Mouse (Mus musculus): ENCODE results near the gene Tmsb10. TPM values are rescaled to one million over a fixed set of nuclear protein-coding genes. Genes with fewer than 3 reads are reported as not detected.

Gene Tmsb10
- polyA plus RNA-seq, 1 experiment: 568 TPM

DNA sequence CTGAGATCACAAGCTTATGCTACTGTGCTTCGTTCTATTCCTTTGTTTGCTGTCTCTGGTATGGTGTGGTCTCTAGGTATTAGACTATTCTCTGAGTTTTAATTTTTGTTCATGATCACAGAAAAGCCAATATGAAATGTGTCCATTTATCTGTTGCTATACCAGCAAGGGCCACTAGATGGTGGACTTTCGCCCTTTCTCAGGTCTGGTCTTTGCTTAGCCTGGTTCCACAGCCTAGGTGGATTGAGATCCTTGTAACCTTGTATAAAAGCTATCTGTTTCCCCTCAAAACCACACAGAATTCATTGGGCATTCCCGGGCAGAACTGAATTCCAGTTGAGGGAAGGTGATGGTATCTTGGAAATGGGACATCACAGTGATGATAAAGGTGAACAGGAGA is 18.1 kb downstream of the Tmsb10 start:
- H3K4me1 ChIP-seq (ENCODE audit: control insufficient read depth, insufficient read depth, low read length): no peaks in the 10 kb centered on the region
- no peak for TF ChIP-seq POLR2A (IDR thresholded peaks at IDR 0.05; ENCODE audit: extremely low read depth, insufficient read depth, low read length)
- peak; percentile 92 for TF ChIP-seq CTCF (IDR thresholded peaks at IDR 0.05; ENCODE audit: extremely low read depth, insufficient read depth, low read length)
- H3K4me3 ChIP-seq (ENCODE audit: insufficient read depth, low read length): no peak overlapping the region
- H3K27ac ChIP-seq (ENCODE audit: insufficient read depth, low read length): no peak overlapping the region

DNA sequence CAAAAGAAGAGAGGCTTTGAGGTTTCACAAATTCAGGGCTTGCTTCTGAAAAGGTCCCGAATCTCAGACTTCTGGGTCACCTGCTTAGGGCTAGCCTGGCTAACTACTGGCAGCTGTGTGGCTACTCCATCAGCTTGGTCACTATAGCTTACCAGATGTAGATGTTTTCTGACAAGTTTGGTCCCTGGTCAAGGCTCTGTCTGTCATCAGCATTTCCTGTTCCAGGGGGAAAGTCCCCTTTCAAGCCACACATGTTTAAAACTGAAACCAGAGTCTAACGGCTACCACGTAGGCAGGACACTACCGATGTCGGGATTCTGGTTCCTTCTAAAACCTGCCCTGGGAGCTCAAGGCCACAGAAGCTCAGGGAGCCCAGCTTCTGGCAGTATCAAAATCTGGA is 20.7 kb downstream of the Tmsb10 start:
- no peak for TF ChIP-seq POLR2A (IDR thresholded peaks at IDR 0.05; ENCODE audit: extremely low read depth, insufficient read depth, low read length)
- TF ChIP-seq CTCF (IDR thresholded peaks at IDR 0.05; ENCODE audit: extremely low read depth, insufficient read depth, low read length): no peak
- no peak overlapping the region for H3K4me3 ChIP-seq (ENCODE audit: insufficient read depth, low read length)
- no peaks in the 10 kb centered on the region for H3K4me1 ChIP-seq (ENCODE audit: control insufficient read depth, insufficient read depth, low read length)
- H3K27ac ChIP-seq (ENCODE audit: insufficient read depth, low read length): no peak overlapping the region

DNA sequence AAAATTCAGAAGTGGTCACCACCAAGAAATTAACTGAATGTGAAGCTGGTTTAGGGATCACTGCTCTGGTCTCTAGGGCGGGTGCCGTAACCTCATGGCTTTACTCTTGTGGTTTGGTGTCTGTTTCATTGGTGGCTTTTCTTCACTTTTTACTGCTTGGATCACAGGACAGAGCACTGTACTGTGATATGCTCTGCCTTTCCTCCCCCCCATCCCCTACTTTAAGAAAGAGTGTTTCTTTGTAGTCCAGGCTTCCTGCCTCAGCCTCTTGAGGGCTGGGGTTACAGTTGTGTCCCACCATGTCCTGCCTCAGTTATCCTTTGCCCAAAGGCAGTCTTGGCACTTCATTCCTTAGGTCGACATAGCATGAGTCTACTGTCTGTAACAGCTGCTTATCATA is 21.1 kb downstream of the Tmsb10 start:
- TF ChIP-seq CTCF (IDR thresholded peaks at IDR 0.05; ENCODE audit: extremely low read depth, insufficient read depth, low read length) (no peak), POLR2A (IDR thresholded peaks at IDR 0.05; ENCODE audit: extremely low read depth, insufficient read depth, low read length) (no peak)
- Histone ChIP-seq H3K4me1 (ENCODE audit: control insufficient read depth, insufficient read depth, low read length) (no peaks in the 10 kb centered on the region), H3K27ac (ENCODE audit: insufficient read depth, low read length) (no peak overlapping the region), H3K4me3 (ENCODE audit: insufficient read depth, low read length) (no peak overlapping the region)

DNA sequence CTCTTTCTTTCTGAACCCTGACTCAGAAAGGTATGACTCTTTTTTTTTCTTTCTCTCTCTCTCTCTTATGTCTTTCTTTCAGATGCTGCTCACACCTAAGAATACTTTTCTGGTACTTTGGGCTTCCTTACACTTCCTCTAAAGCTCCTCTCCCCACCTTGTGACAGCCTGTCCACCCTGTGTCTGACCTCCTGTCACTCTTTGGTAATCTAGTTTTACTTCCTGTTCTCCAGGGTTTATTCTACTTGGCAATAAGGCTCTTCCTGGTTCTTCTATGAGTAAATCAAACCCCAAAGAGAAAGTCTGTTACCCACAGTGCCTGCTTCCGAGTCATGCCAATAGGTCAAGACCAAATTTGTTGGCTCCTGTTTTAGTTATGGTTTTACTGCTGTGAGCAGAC is 25.6 kb downstream of the Tmsb10 start:
- H3K4me1 ChIP-seq (ENCODE audit: control insufficient read depth, insufficient read depth, low read length): no peaks in the 10 kb centered on the region
- H3K4me3 ChIP-seq (ENCODE audit: insufficient read depth, low read length): no peak overlapping the region
- no peak overlapping the region for H3K27ac ChIP-seq (ENCODE audit: insufficient read depth, low read length)
- TF ChIP-seq CTCF (IDR thresholded peaks at IDR 0.05; ENCODE audit: extremely low read depth, insufficient read depth, low read length) (no peak), POLR2A (IDR thresholded peaks at IDR 0.05; ENCODE audit: extremely low read depth, insufficient read depth, low read length) (no peak)

- no peak for TF ChIP-seq POLR2A (IDR thresholded peaks at IDR 0.05; ENCODE audit: extremely low read depth, insufficient read depth, low read length)
- TF ChIP-seq CTCF (IDR thresholded peaks at IDR 0.05; ENCODE audit: extremely low read depth, insufficient read depth, low read length): no peak
- Histone ChIP-seq H3K27ac (ENCODE audit: insufficient read depth, low read length) (no peak overlapping the region), H3K4me3 (ENCODE audit: insufficient read depth, low read length) (no peak overlapping the region), H3K4me1 (ENCODE audit: control insufficient read depth, insufficient read depth, low read length) (no peaks in the 10 kb centered on the region)
Measured at GRCm38 (mm10) chr6:72931533-72931932, 27.0 kb downstream of the Tmsb10 start.

GRCm38 (mm10) chr6:72929795-72930398 is 28.7 kb downstream of the Tmsb10 start:
- TF ChIP-seq CTCF (IDR thresholded peaks at IDR 0.05; ENCODE audit: extremely low read depth, insufficient read depth, low read length) (no peak), POLR2A (IDR thresholded peaks at IDR 0.05; ENCODE audit: extremely low read depth, insufficient read depth, low read length) (no peak)
- no peaks in the 10 kb centered on the region for H3K4me1 ChIP-seq (ENCODE audit: control insufficient read depth, insufficient read depth, low read length)
- H3K4me3 ChIP-seq (ENCODE audit: insufficient read depth, low read length): no peak overlapping the region
- no peak overlapping the region for H3K27ac ChIP-seq (ENCODE audit: insufficient read depth, low read length)

GRCm38 (mm10) chr6:72926755-72927482 is 31.6 kb downstream of the Tmsb10 start:
- no peak overlapping the region for H3K4me3 ChIP-seq (ENCODE audit: insufficient read depth, low read length)
- no peaks in the 10 kb centered on the region for H3K4me1 ChIP-seq (ENCODE audit: control insufficient read depth, insufficient read depth, low read length)
- no peak for TF ChIP-seq CTCF (IDR thresholded peaks at IDR 0.05; ENCODE audit: extremely low read depth, insufficient read depth, low read length)
- TF ChIP-seq POLR2A (IDR thresholded peaks at IDR 0.05; ENCODE audit: extremely low read depth, insufficient read depth, low read length): no peak
- H3K27ac ChIP-seq (ENCODE audit: insufficient read depth, low read length): no peak overlapping the region

GRCm38 (mm10) chr6:72926031-72926430 is 32.5 kb downstream of the Tmsb10 start:
- Histone ChIP-seq H3K4me1 (ENCODE audit: control insufficient read depth, insufficient read depth, low read length) (no peaks in the 10 kb centered on the region), H3K4me3 (ENCODE audit: insufficient read depth, low read length) (no peak overlapping the region), H3K27ac (ENCODE audit: insufficient read depth, low read length) (no peak overlapping the region)
- TF ChIP-seq CTCF (IDR thresholded peaks at IDR 0.05; ENCODE audit: extremely low read depth, insufficient read depth, low read length) (no peak), POLR2A (IDR thresholded peaks at IDR 0.05; ENCODE audit: extremely low read depth, insufficient read depth, low read length) (no peak)

DNA sequence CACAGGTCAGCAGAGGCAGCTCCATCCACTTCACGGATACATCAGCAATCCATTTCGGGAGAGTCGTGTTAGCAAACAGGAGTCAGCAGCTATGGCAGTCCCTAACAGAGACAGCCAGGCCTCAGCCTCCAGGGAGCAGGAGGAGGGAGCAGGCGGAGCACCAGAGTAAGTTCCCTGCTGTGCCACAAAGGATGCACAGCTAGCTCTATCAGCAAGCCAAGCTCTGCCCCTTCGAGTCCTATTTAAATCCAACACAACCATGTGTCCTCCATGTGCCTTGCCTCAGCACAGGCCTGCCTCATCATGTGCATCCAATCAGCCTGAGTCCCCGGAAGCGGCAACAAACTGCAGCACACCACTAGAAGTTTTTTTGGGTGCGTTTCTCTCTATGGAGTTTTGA is 35.2 kb downstream of the Tmsb10 start:
- H3K27ac ChIP-seq (ENCODE audit: insufficient read depth, low read length): no peak overlapping the region
- H3K4me1 ChIP-seq (ENCODE audit: control insufficient read depth, insufficient read depth, low read length): no peaks in the 10 kb centered on the region
- TF ChIP-seq POLR2A (IDR thresholded peaks at IDR 0.05; ENCODE audit: extremely low read depth, insufficient read depth, low read length): no peak
- TF ChIP-seq CTCF (IDR thresholded peaks at IDR 0.05; ENCODE audit: extremely low read depth, insufficient read depth, low read length): no peak
- H3K4me3 ChIP-seq (ENCODE audit: insufficient read depth, low read length): no peak overlapping the region

- no peak overlapping the region for H3K27ac ChIP-seq (ENCODE audit: insufficient read depth, low read length)
- no peak overlapping the region for H3K4me3 ChIP-seq (ENCODE audit: insufficient read depth, low read length)
- TF ChIP-seq CTCF (IDR thresholded peaks at IDR 0.05; ENCODE audit: extremely low read depth, insufficient read depth, low read length) (no peak), POLR2A (IDR thresholded peaks at IDR 0.05; ENCODE audit: extremely low read depth, insufficient read depth, low read length) (no peak)
- H3K4me1 ChIP-seq (ENCODE audit: control insufficient read depth, insufficient read depth, low read length): no peaks in the 10 kb centered on the region
Measured at GRCm38 (mm10) chr6:72921081-72921480, 37.5 kb downstream of the Tmsb10 start.

All from cortical plate, adult 2 months (tissue).